Mouse (Mus musculus) midbrain, embryonic 10.5 days (tissue): Measurements from ENCODE around the gene Carmil2. TPM values are rescaled to one million over a fixed set of nuclear protein-coding genes. Genes with fewer than 3 reads are reported as not detected.
A peak's percentile ranks its signal among the peaks of the same experiment; 100 is the strongest.

Source experiments
- DNase-seq: peaks from one replicate; pipeline ENCODE4 v3.0.0-alpha.2; 2017; ENCODE audit warnings: low spot score
- H3K27ac ChIP-seq: fragments of 300-500 bp; sonication (generic); replicated peaks from 2 replicates; pipeline ENCODE4 v1.5.1; 2016; ENCODE audit warnings: mild to moderate bottlenecking
- H3K27me3 ChIP-seq: fragments of 300-500 bp; sonication (generic); 2 replicates; pipeline ENCODE4 v1.6.1; 2016; ENCODE audit warnings: low read depth, mild to moderate bottlenecking; ENCODE audit not compliant: poor library complexity, severe bottlenecking
- H3K36me3 ChIP-seq: fragments of 300-500 bp; sonication (generic); 2 replicates; pipeline ENCODE4 v1.6.1; 2016; ENCODE audit warnings: mild to moderate bottlenecking, moderate library complexity
- H3K4me1 ChIP-seq: fragments of 300-500 bp; sonication (generic); 2 replicates; pipeline ENCODE4 v1.6.1; 2016
- H3K4me3 ChIP-seq: fragments of 300-500 bp; sonication (generic); 2 replicates; pipeline ENCODE4 v1.5.1; 2016; ENCODE audit warnings: mild to moderate bottlenecking, moderate library complexity
- H3K9me3 ChIP-seq: fragments of 300-500 bp; sonication (generic); replicated peaks from 2 replicates; pipeline ENCODE4 v1.6.1; 2016; ENCODE audit warnings: mild to moderate bottlenecking
- WGBS: fragments of 180-500 bp; shearing (Covaris S2); methylation state at CpG from one replicate; pipeline ENCODE4 v1.1.7; 2016; 5-methylcytosine and 5-hydroxymethylcytosine counted together
- polyA plus RNA-seq: library from polyadenylated mRNA; unstranded; fragments of >200 nt; fragmentation: Nextera tagmentation; extraction: Ambion mirVana; gene quantifications from 2 replicates; pipeline ENCODE4 v1.2.1, GENCODE M21; 2016

Carmil2 gene
- polyA plus RNA-seq, 1 experiment from 2014 or later = 2.0 TPM

- peaks cover 35% of the 10 kb centered on the region for H3K4me1 ChIP-seq
- no peaks in the 10 kb centered on the region for H3K9me3 ChIP-seq
- no peak overlapping the region; the same call in 1 of the 2 replicates for H3K27ac ChIP-seq
- DNase-seq = no peak
- H3K36me3 ChIP-seq = peaks cover 68% of the 10 kb centered on the region
- peaks cover 10% of the 10 kb centered on the region for H3K27me3 ChIP-seq
- 89% methylated on average over 11 of the region's 11 CpGs for WGBS
- peak overlapping the region; percentile 81 for H3K4me3 ChIP-seq
Measured at GRCm38 (mm10) chr8:105699488-105700215, 13.6 kb downstream of the Carmil2 start.

- Histone ChIP-seq H3K9me3 (no peaks in the 10 kb centered on the region), H3K4me3 (peak overlapping the region; percentile 81), H3K4me1 (peaks cover 29% of the 10 kb centered on the region), H3K36me3 (peaks cover 73% of the 10 kb centered on the region), H3K27ac (peak overlapping the region; percentile 86), H3K27me3 (peaks cover under 1% of the 10 kb centered on the region)
- no peak for DNase-seq
- under 1% methylated on average over 21 of the region's 21 CpGs for WGBS
Measured at GRCm38 (mm10) chr8:105700566-105700965, 14.5 kb downstream of the Carmil2 start.

GRCm38 (mm10) chr8:105700966-105701824 is 15.1 kb downstream of the Carmil2 start, which contains the start of the genes Acd and Pard6a:
Gene Acd (minus strand): TSS chr8:105701102.
Gene Pard6a (plus strand): TSS chr8:105701148.
- WGBS = under 1% methylated on average over 60 of the region's 60 CpGs
- Histone ChIP-seq H3K36me3 (peaks cover 74% of the 10 kb centered on the region), H3K27ac (peak within 1 kb of the TSS; percentile 86), H3K4me1 (peaks cover 33% of the 10 kb centered on the region), H3K4me3 (peak within 1 kb of the TSS; percentile 81), H3K9me3 (no peaks in the 10 kb centered on the region), H3K27me3 (no peaks in the 10 kb centered on the region)
- peak; percentile 98 for DNase-seq

- Histone ChIP-seq H3K36me3 (peaks cover 67% of the 10 kb centered on the region), H3K9me3 (no peaks in the 10 kb centered on the region), H3K4me1 (peaks cover 41% of the 10 kb centered on the region), H3K27me3 (no peaks in the 10 kb centered on the region), H3K27ac (peak overlapping the region; percentile 86), H3K4me3 (peak overlapping the region; percentile 81)
- WGBS = 33% methylated on average over 18 of the region's 18 CpGs
- peak; percentile 47 for DNase-seq
Measured at GRCm38 (mm10) chr8:105702001-105702401, 15.9 kb downstream of the Carmil2 start.

- peaks cover 59% of the 10 kb centered on the region for H3K36me3 ChIP-seq
- 94% methylated on average over 24 of the region's 24 CpGs for WGBS
Measured at GRCm38 (mm10) chr8:105702731-105703415, 16.8 kb downstream of the Carmil2 start.

GRCm38 (mm10) chr8:105704146-105704812 is 18.2 kb downstream of the Carmil2 start:
- no peak overlapping the region for H3K27ac ChIP-seq
- DNase-seq = no peak
- H3K27me3 ChIP-seq = no peaks in the 10 kb centered on the region
- peaks cover 53% of the 10 kb centered on the region for H3K4me1 ChIP-seq
- H3K36me3 ChIP-seq = peaks cover 46% of the 10 kb centered on the region
- no peaks in the 10 kb centered on the region for H3K9me3 ChIP-seq
- H3K4me3 ChIP-seq = no peak overlapping the region
- WGBS = 93% methylated on average over 34 of the region's 34 CpGs

More at GRCm38 (mm10) chr8:105702731-105703415, 16.8 kb downstream of the Carmil2 start:
- Histone ChIP-seq H3K4me3 (peak overlapping the region; percentile 81; the same call in 1 of the 2 replicates), H3K27me3 (no peaks in the 10 kb centered on the region), H3K4me1 (peaks cover 49% of the 10 kb centered on the region), H3K9me3 (no peaks in the 10 kb centered on the region), H3K27ac (no peak overlapping the region)
- no peak for DNase-seq

GRCm38 (mm10) chr8:105704955-105705354 is 18.9 kb downstream of the Carmil2 start:
- Histone ChIP-seq H3K4me1 (peaks cover 46% of the 10 kb centered on the region), H3K9me3 (no peaks in the 10 kb centered on the region), H3K27me3 (no peaks in the 10 kb centered on the region), H3K36me3 (peaks cover 40% of the 10 kb centered on the region), H3K4me3 (no peak overlapping the region), H3K27ac (no peak overlapping the region)
- 91% methylated on average over 6 of the region's 6 CpGs for WGBS
- DNase-seq = no peak

- Histone ChIP-seq H3K9me3 (no peaks in the 10 kb centered on the region), H3K27me3 (no peaks in the 10 kb centered on the region), H3K4me1 (peaks cover 39% of the 10 kb centered on the region), H3K36me3 (peaks cover 40% of the 10 kb centered on the region), H3K4me3 (peak overlapping the region; percentile 89), H3K27ac (peak overlapping the region; percentile 94; the same call in 1 of the 2 replicates)
- WGBS = 83% methylated on average over 12 of the region's 12 CpGs
- DNase-seq = no peak
Measured at GRCm38 (mm10) chr8:105706426-105706825, 20.4 kb downstream of the Carmil2 start.

GRCm38 (mm10) chr8:105707498-105708403 is 21.7 kb downstream of the Carmil2 start, which contains the start of the genes 4933405L10Rik and Enkd1:
Gene 4933405L10Rik (plus strand): TSS chr8:105707655.
Gene Enkd1 (minus strand): TSS chr8:105708210.
- Histone ChIP-seq H3K36me3 (peaks cover 33% of the 10 kb centered on the region), H3K4me1 (peaks cover 26% of the 10 kb centered on the region), H3K27ac (peak within 1 kb of the TSS; percentile 94), H3K4me3 (peak within 1 kb of the TSS; percentile 89), H3K9me3 (no peaks in the 10 kb centered on the region), H3K27me3 (no peaks in the 10 kb centered on the region)
- peak; percentile 95 for DNase-seq
- WGBS = under 1% methylated on average over 55 of the region's 55 CpGs

- peaks cover 24% of the 10 kb centered on the region for H3K36me3 ChIP-seq
- H3K4me3 ChIP-seq = peak overlapping the region; percentile 89; the same call in 1 of the 2 replicates
- peak overlapping the region; percentile 94; the same call in 1 of the 2 replicates for H3K27ac ChIP-seq
- WGBS = 92% methylated on average over 8 of the region's 8 CpGs
- no peak for DNase-seq
- no peaks in the 10 kb centered on the region for H3K27me3 ChIP-seq
- no peaks in the 10 kb centered on the region for H3K9me3 ChIP-seq
- peaks cover 23% of the 10 kb centered on the region for H3K4me1 ChIP-seq
Measured at GRCm38 (mm10) chr8:105708675-105709074, 22.6 kb downstream of the Carmil2 start.

GRCm38 (mm10) chr8:105709317-105709716 is 23.2 kb downstream of the Carmil2 start:
- Histone ChIP-seq H3K27me3 (no peaks in the 10 kb centered on the region), H3K27ac (no peak overlapping the region), H3K9me3 (no peaks in the 10 kb centered on the region), H3K36me3 (peaks cover 18% of the 10 kb centered on the region), H3K4me1 (peaks cover 23% of the 10 kb centered on the region), H3K4me3 (no peak overlapping the region)
- WGBS = 73% methylated on average over 14 of the region's 14 CpGs
- no peak for DNase-seq
